Mouse (Mus musculus) embryo, embryonic 11 days (tissue): ENCODE measurements around the gene Ankrd54.
"Not testable (repeated sequence)": the region's sequence is repeated elsewhere in the genome, so short reads cannot be mapped to it uniquely, and the experiment has no call there.

ENCODE experiments used
- DNase-seq: peaks from one replicate; pipeline ENCODE4 v3.0.0-alpha.2; 2015

Ankrd54 gene

GRCm38 (mm10) chr15:79040501-79041416 is 21.9 kb downstream of the Ankrd54 start:
- DNase-seq: peak; percentile 58

DNA sequence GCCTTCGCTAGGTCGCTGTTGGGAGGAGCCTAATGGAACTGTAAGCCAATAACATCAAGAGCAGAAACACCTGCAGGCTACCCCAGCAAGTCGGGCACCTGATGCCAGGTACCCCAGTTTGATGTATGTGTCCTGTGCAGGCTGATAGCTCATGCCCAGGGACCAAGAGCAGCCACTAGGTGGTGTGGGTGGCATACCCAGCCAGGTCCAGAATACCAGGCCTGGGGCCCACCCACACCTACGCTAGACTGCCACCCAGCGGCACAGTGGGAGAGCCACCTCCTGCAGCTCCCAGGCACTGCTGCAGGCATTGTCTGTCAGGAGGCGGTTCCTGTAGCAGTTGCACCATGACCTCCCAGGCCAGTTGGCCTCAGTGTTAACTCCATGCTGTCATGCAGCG is 23.8 kb downstream of the Ankrd54 start:
- peak; percentile 84 for DNase-seq

GRCm38 (mm10) chr15:79038331-79038730 is 24.4 kb downstream of the Ankrd54 start:
- DNase-seq: no peak

- DNase-seq: peak; percentile 87
Observed at GRCm38 (mm10) chr15:79037913-79038328, 24.8 kb downstream of the Ankrd54 start.

- DNase-seq: not testable (repeated sequence)
Observed at GRCm38 (mm10) chr15:79031908-79032307, 30.8 kb downstream of the Ankrd54 start.

- DNase-seq: peak; percentile 97
Observed at GRCm38 (mm10) chr15:79030551-79031435, 31.9 kb downstream of the Ankrd54 start.

GRCm38 (mm10) chr15:79029519-79030241 is 33.0 kb downstream of the Ankrd54 start:
- DNase-seq: peak; percentile 50

GRCm38 (mm10) chr15:79028823-79029484 is 33.7 kb downstream of the Ankrd54 start:
- no peak for DNase-seq

DNA sequence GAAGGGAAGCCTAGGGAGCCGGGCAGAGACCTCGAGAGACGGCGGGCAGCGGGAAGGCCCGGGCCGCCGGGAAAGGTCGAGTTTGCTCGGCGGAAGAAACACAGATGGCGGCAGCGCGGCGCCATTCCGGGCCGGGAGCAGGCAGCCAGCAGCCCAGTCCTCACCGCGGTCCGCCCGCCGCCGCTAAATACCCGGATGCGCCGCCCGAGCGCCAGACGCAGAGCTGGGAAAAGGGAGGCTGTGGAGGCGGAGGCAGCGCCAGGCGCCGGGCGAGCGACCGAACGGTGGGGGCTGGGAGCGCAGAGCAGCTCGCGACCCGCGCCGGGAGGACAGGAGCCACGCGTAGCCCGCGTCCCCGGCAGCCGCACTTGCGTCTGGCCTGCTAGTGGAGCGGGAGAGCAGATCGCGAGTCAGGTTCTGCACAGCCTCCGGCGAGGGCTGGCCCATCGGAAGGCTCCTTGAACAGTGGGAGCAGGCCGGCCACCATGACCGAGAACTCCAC is 34.4 kb downstream of the Ankrd54 start, which contains the start of gene H1f0:
H1f0 (plus strand) TSS at position 214 of the 502 bp plus-strand sequence.
- DNase-seq: peak; percentile 94

- no peak for DNase-seq
Observed at GRCm38 (mm10) chr15:79027291-79028205, 35.1 kb downstream of the Ankrd54 start.

DNA sequence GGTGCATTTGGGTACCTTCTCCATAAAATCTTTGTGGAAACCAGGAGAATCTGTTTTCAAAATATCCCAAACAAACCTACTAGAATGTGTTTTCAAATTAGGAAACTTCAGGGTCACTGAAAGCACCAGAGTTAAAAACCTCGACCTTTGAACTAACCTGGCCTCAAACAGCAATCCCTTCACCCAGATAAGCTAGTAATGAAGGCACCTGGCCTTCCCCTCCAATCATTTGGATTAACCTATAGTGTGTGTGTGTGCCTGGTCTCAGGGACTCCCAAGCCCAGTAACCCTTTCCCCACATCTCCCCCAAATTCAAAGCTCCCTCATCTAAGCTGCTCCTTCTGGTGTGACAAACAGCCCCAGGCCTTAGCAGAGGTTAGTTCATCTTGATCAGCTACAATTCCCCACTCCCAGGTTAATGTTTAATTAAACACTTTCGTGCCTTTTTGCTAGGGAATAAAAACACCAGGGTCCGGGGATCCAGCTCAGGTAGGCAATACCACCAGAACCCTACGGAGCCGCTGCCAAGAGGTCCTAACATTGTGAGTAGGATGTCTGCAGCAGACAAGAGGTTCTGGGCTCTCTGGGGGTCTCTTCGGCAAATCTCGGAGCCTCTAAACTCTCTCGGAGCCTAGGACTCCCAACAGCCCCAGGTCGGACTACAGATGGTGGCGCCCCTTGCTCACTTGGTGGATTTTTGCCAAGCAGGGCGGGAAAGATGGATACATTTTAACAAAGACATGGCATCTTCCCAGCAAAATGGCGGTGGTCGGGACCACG is 36.0 kb downstream of the Ankrd54 start:
- no peak for DNase-seq

GRCm38 (mm10) chr15:79025687-79026308 is 36.9 kb downstream of the Ankrd54 start:
- peak; percentile 44 for DNase-seq

DNA sequence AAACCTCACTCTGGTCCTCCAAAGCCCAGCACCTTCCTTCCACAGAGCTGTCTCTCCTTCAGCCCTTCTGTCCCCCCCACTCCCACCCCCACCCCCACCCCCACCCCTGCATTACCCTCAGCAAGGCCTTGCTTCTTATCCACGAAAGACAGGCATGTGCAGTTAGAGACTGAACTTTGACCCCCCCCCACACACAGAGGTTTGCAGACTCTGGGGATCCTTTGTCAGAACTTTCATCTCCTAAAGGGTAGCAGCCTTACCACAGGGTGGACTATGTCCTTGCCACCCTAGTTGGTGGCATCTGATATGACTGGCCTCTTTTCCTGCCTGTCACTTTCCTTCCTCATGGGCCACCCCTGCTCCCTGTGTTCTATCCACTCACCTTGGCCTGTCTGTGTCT is 39.3 kb downstream of the Ankrd54 start:
- DNase-seq: no peak

DNA sequence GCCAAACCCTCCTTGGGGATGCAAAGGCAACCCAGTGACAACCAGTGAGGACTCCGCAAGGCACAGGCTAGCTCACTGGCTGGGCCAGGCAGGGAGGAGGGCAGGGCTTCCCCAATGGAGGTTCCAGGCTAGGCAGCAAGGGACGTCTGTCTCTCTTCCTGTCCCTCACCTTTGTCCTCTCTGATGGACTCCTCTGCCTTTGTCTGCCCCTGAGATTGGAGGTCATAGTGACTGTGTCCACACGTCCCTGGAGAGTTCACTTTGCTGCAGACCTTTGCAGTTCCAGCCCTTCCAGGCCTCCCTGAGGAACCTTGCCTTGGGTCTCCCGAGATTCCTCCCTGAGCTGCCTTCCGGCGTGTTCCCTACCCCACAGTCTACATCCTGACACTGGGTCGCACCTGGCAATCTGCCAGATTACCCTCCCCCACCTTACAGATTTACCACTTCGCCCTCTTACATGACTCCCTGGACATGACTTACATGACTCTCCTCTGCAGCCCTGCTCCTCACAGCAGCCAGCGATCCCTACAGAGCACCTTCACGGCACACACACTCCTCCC is 39.9 kb downstream of the Ankrd54 start:
- no peak for DNase-seq

DNA sequence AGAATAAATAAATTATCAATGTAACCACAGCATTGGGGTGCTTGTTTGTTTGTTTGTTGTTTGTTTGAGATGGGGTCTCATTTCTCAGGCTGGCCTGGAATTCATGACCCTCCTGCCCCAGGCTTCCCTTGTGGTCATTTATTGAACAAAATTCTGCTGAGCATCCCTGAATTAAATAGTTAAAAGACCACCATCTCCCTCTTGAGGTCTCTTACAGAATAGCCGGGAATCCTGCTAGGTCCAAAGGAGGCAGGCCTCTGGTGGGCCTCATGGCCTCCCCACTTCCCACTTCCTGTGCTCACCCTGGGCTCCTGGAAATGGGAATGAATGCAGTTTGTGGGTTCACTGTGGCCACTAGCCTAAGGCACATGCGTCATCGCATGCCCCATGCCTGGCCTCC is 43.8 kb downstream of the Ankrd54 start:
- DNase-seq: peak; percentile 62

DNA sequence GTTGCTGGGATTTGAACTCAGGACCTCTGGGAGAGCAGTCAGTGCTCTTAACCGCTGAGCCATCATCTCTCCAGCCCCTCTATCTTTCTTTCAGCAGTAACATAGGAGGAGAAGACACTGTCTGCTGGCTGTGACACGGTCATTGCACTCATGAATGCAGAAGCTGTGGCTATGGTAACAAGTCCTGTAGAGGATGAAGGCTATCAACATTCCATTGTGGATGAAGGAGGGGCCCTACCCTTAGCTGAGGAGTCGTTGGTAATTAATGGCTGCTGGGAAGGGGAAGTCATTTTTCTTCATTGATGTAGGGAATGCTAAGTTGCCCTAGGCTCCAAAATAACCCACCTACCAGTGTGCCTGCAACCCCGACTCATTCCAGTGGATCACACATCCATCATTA is 44.5 kb downstream of the Ankrd54 start:
- no peak for DNase-seq

GRCm38 (mm10) chr15:79013382-79013781 is 49.3 kb downstream of the Ankrd54 start:
- DNase-seq: no peak

DNA sequence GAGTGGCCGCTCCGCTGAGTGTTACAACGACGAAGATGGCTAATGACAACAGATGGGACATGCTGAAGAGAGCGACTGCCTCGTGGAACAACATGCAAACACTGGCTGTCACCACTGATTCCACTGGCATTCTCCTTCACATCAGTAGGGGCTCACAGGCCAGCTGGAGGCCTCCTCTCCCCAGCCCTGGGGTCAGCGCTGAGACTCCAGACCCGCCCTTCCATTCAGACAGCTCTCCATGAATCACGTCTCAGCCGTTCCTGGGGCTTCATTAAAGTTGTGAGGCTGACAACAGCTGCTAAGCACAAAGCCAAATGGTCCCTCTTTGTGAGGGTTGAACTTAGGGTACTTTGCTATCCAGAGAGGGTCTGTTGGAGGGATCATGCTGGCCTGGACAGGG is 51.1 kb downstream of the Ankrd54 start:
- DNase-seq: peak; percentile 53

GRCm38 (mm10) chr15:79009734-79010133 is 53.0 kb downstream of the Ankrd54 start:
- DNase-seq: no peak
